Mouse (Mus musculus): ENCODE results near the gene Kcmf1. TPM values are rescaled to one million over a fixed set of nuclear protein-coding genes. Genes with fewer than 3 reads are reported as not detected.

The Kcmf1 gene
- 45.9 and 46.7 TPM in 2 replicates for polyA plus RNA-seq (2016; fragmentation: Nextera tagmentation; extraction: Ambion mirVana)

- no peaks in the 10 kb centered on the region for H3K9me3 ChIP-seq
- H3K4me1 ChIP-seq: peaks cover 14% of the 10 kb centered on the region
- no peaks in the 10 kb centered on the region for H3K27me3 ChIP-seq (replicated peaks)
- H3K27ac ChIP-seq: peak within 1 kb of the TSS; percentile 98
- ATAC-seq (ENCODE audit: low FRiP score, low read depth): peak; percentile 85
- H3K4me3 ChIP-seq: peak within 1 kb of the TSS; percentile 98
- H3K9ac ChIP-seq: peak within 1 kb of the TSS; percentile 100
- WGBS: under 1% methylated on average over 85 of the region's 113 CpGs
- peak within 1 kb of the TSS; percentile 70 for H3K4me2 ChIP-seq (replicated peaks)
- H3K36me3 ChIP-seq: no peaks in the 10 kb centered on the region
Observed at GRCm38 (mm10) chr6:72899781-72900681, at the start of gene Kcmf1. TSS of gene Kcmf1 (minus strand) at chr6:72899979.

- Histone ChIP-seq H3K4me3 (no peak overlapping the region), H3K36me3 (no peaks in the 10 kb centered on the region), H3K4me2 (replicated peaks) (no peak overlapping the region), H3K9ac (no peak overlapping the region), H3K4me1 (no peaks in the 10 kb centered on the region), H3K9me3 (no peaks in the 10 kb centered on the region), H3K27ac (no peak overlapping the region), H3K27me3 (replicated peaks) (no peaks in the 10 kb centered on the region)
- no peak for ATAC-seq (ENCODE audit: low FRiP score, low read depth)
- 81% methylated on average over 9 of the region's 9 CpGs for WGBS
Observed at GRCm38 (mm10) chr6:72949161-72949756, 49.5 kb upstream of the Kcmf1 start.

GRCm38 (mm10) chr6:72948392-72948791 lies 48.6 kb upstream of the Kcmf1 start:
- H3K4me2 ChIP-seq (replicated peaks): no peak overlapping the region

GRCm38 (mm10) chr6:72947960-72948359 lies 48.2 kb upstream of the Kcmf1 start:
- WGBS: 49% methylated on average over 6 of the region's 6 CpGs
- H3K4me3 ChIP-seq: no peak overlapping the region
- H3K9me3 ChIP-seq: no peaks in the 10 kb centered on the region
- no peaks in the 10 kb centered on the region for H3K36me3 ChIP-seq
- no peak overlapping the region for H3K9ac ChIP-seq
- no peaks in the 10 kb centered on the region for H3K4me1 ChIP-seq
- H3K4me2 ChIP-seq (replicated peaks): no peak overlapping the region
- no peaks in the 10 kb centered on the region for H3K27me3 ChIP-seq (replicated peaks)
- no peak for ATAC-seq (ENCODE audit: low FRiP score, low read depth)
- H3K27ac ChIP-seq: no peak overlapping the region

More at GRCm38 (mm10) chr6:72948392-72948791, 48.6 kb upstream of the Kcmf1 start:
- no peaks in the 10 kb centered on the region for H3K27me3 ChIP-seq (replicated peaks)
- H3K36me3 ChIP-seq: no peaks in the 10 kb centered on the region
- no peak overlapping the region for H3K9ac ChIP-seq
- ATAC-seq (ENCODE audit: low FRiP score, low read depth): no peak
- H3K4me3 ChIP-seq: no peak overlapping the region
- H3K9me3 ChIP-seq: no peaks in the 10 kb centered on the region
- no peak overlapping the region for H3K27ac ChIP-seq
- no peaks in the 10 kb centered on the region for H3K4me1 ChIP-seq
- 89% methylated on average over 3 of the region's 3 CpGs for WGBS

GRCm38 (mm10) chr6:72940493-72940892 lies 40.7 kb upstream of the Kcmf1 start:
- H3K27me3 ChIP-seq (replicated peaks): no peaks in the 10 kb centered on the region
- no peak overlapping the region for H3K4me2 ChIP-seq (replicated peaks)
- no peak overlapping the region for H3K9ac ChIP-seq
- H3K9me3 ChIP-seq: no peaks in the 10 kb centered on the region
- H3K27ac ChIP-seq: no peak overlapping the region
- peak; percentile 63; the same call in 1 of the 2 replicates for ATAC-seq (ENCODE audit: low FRiP score, low read depth)
- no peak overlapping the region for H3K4me3 ChIP-seq
- H3K4me1 ChIP-seq: no peaks in the 10 kb centered on the region
- H3K36me3 ChIP-seq: no peaks in the 10 kb centered on the region
- 15% methylated on average over 3 of the region's 3 CpGs for WGBS

GRCm38 (mm10) chr6:72937859-72938258 lies 38.1 kb upstream of the Kcmf1 start:
- H3K27me3 ChIP-seq (replicated peaks): no peaks in the 10 kb centered on the region
- H3K4me3 ChIP-seq: no peak overlapping the region
- H3K9me3 ChIP-seq: no peaks in the 10 kb centered on the region
- 86% methylated on average over 5 of the region's 5 CpGs for WGBS
- ATAC-seq (ENCODE audit: low FRiP score, low read depth): no peak
- H3K36me3 ChIP-seq: no peaks in the 10 kb centered on the region
- H3K27ac ChIP-seq: no peak overlapping the region
- H3K9ac ChIP-seq: no peak overlapping the region
- no peak overlapping the region for H3K4me2 ChIP-seq (replicated peaks)
- no peaks in the 10 kb centered on the region for H3K4me1 ChIP-seq

GRCm38 (mm10) chr6:72937430-72937829 lies 37.7 kb upstream of the Kcmf1 start:
- H3K9me3 ChIP-seq: no peaks in the 10 kb centered on the region
- no peak overlapping the region for H3K27ac ChIP-seq
- H3K4me2 ChIP-seq (replicated peaks): no peak overlapping the region
- no peaks in the 10 kb centered on the region for H3K27me3 ChIP-seq (replicated peaks)
- H3K4me1 ChIP-seq: no peaks in the 10 kb centered on the region
- H3K36me3 ChIP-seq: no peaks in the 10 kb centered on the region
- no peak overlapping the region for H3K9ac ChIP-seq
- ATAC-seq (ENCODE audit: low FRiP score, low read depth): no peak
- no peak overlapping the region for H3K4me3 ChIP-seq
- WGBS: 85% methylated on average over 3 of the region's 3 CpGs

GRCm38 (mm10) chr6:72932955-72933354 lies 33.2 kb upstream of the Kcmf1 start:
- no peaks in the 10 kb centered on the region for H3K36me3 ChIP-seq
- H3K4me3 ChIP-seq: no peak overlapping the region
- H3K9me3 ChIP-seq: no peaks in the 10 kb centered on the region
- WGBS: 90% methylated on average over 1 of the region's 1 CpGs
- no peak overlapping the region for H3K4me2 ChIP-seq (replicated peaks)
- H3K9ac ChIP-seq: no peak overlapping the region
- no peaks in the 10 kb centered on the region for H3K27me3 ChIP-seq (replicated peaks)
- no peak for ATAC-seq (ENCODE audit: low FRiP score, low read depth)
- no peaks in the 10 kb centered on the region for H3K4me1 ChIP-seq
- no peak overlapping the region for H3K27ac ChIP-seq

- no peak overlapping the region for H3K27ac ChIP-seq
- WGBS: 92% methylated on average over 3 of the region's 3 CpGs
- H3K9ac ChIP-seq: no peak overlapping the region
- no peaks in the 10 kb centered on the region for H3K9me3 ChIP-seq
- H3K27me3 ChIP-seq (replicated peaks): no peaks in the 10 kb centered on the region
- H3K4me1 ChIP-seq: no peaks in the 10 kb centered on the region
- no peak overlapping the region for H3K4me3 ChIP-seq
- no peaks in the 10 kb centered on the region for H3K36me3 ChIP-seq
- no peak for ATAC-seq (ENCODE audit: low FRiP score, low read depth)
- H3K4me2 ChIP-seq (replicated peaks): no peak overlapping the region
Observed at GRCm38 (mm10) chr6:72931533-72931932, 31.8 kb upstream of the Kcmf1 start.

- Histone ChIP-seq H3K36me3 (no peaks in the 10 kb centered on the region), H3K27me3 (replicated peaks) (no peaks in the 10 kb centered on the region), H3K9ac (no peak overlapping the region), H3K4me2 (replicated peaks) (no peak overlapping the region), H3K9me3 (no peaks in the 10 kb centered on the region), H3K27ac (no peak overlapping the region), H3K4me3 (no peak overlapping the region), H3K4me1 (no peaks in the 10 kb centered on the region)
- ATAC-seq (ENCODE audit: low FRiP score, low read depth): no peak
- 87% methylated on average over 4 of the region's 4 CpGs for WGBS
Observed at GRCm38 (mm10) chr6:72929795-72930398, 30.1 kb upstream of the Kcmf1 start.

- H3K4me3 ChIP-seq: no peak overlapping the region
- H3K9me3 ChIP-seq: no peaks in the 10 kb centered on the region
- H3K9ac ChIP-seq: no peak overlapping the region
- H3K27ac ChIP-seq: no peak overlapping the region
- WGBS: 18% methylated on average over 9 of the region's 9 CpGs
- no peaks in the 10 kb centered on the region for H3K4me1 ChIP-seq
- no peaks in the 10 kb centered on the region for H3K36me3 ChIP-seq
- no peaks in the 10 kb centered on the region for H3K27me3 ChIP-seq (replicated peaks)
- no peak; the same call in 1 of the 2 replicates for ATAC-seq (ENCODE audit: low FRiP score, low read depth)
- H3K4me2 ChIP-seq (replicated peaks): no peak overlapping the region
Observed at GRCm38 (mm10) chr6:72926755-72927482, 27.1 kb upstream of the Kcmf1 start.

- Histone ChIP-seq H3K9me3 (no peaks in the 10 kb centered on the region), H3K4me3 (no peak overlapping the region), H3K36me3 (no peaks in the 10 kb centered on the region), H3K27ac (no peak overlapping the region), H3K4me1 (no peaks in the 10 kb centered on the region), H3K27me3 (replicated peaks) (no peaks in the 10 kb centered on the region), H3K9ac (no peak overlapping the region), H3K4me2 (replicated peaks) (no peak overlapping the region)
- no peak for ATAC-seq (ENCODE audit: low FRiP score, low read depth)
- WGBS: 83% methylated on average over 4 of the region's 4 CpGs
Observed at GRCm38 (mm10) chr6:72926031-72926430, 26.3 kb upstream of the Kcmf1 start.
